Mouse (Mus musculus) myocyte (in vitro differentiated cells): ENCODE data around the gene Gramd1b. TPM values are rescaled to one million over a fixed set of nuclear protein-coding genes. Genes with fewer than 3 reads are reported as not detected.

ENCODE experiments used
- H3K27me3 ChIP-seq: one replicate; pipeline ENCODE4 v1.6.1; 2011; ENCODE audit not compliant: control insufficient read depth, insufficient read depth, insufficient read length
- H3K36me3 ChIP-seq: one replicate; pipeline ENCODE4 v1.6.1; 2011; ENCODE audit not compliant: control insufficient read depth, insufficient read depth
- H3K4me2 ChIP-seq: one replicate; pipeline ENCODE4 v1.6.1; 2011; ENCODE audit warnings: low read depth, control low read depth
- H3K4me3 ChIP-seq: one replicate; pipeline ENCODE4 v1.5.1; 2011; ENCODE audit warnings: mild to moderate bottlenecking, control low read depth, moderate library complexity
- H3K79me2 ChIP-seq: one replicate; pipeline ENCODE4 v1.6.1; 2011; ENCODE audit not compliant: control insufficient read depth, insufficient read depth
- H3ac ChIP-seq: one replicate; pipeline ENCODE4 v1.6.1; 2011; ENCODE audit not compliant: control insufficient read depth, insufficient read length
- CEBPB ChIP-seq: IDR thresholded peaks from 2 replicates; pipeline ENCODE4 v1.6.1; 2011; ENCODE audit warnings: mild to moderate bottlenecking, moderate library complexity; ENCODE audit not compliant: poor library complexity, insufficient read depth, severe bottlenecking
- E2F4 ChIP-seq: IDR thresholded peaks from one replicate; pipeline ENCODE4 v1.6.1; 2011; ENCODE audit warnings: mild to moderate bottlenecking, control low read depth, moderate library complexity; ENCODE audit not compliant: insufficient read depth
- MAX ChIP-seq: IDR thresholded peaks from one replicate; pipeline ENCODE4 v1.6.1; 2011; ENCODE audit warnings: low read depth, mild to moderate bottlenecking, control low read depth
- MYOD1 ChIP-seq, 3 experiments: IDR thresholded peaks; one replicate each; pipeline ENCODE4 v1.6.1; 2011; ENCODE audit warnings: control low read depth in 2 of 3, low read depth in 2 of 3, mild to moderate bottlenecking in 2 of 3, moderate library complexity in 1 of 3; ENCODE audit not compliant: insufficient read length in 2 of 3, control insufficient read depth in 1 of 3
- MYOG ChIP-seq, 3 experiments: IDR thresholded peaks; one replicate each; pipeline ENCODE4 v1.6.1; 2011; ENCODE audit warnings: control low read depth in 2 of 3, low read depth in 2 of 3, mild to moderate bottlenecking in 2 of 3; ENCODE audit not compliant: insufficient read length in 2 of 3, control insufficient read depth in 1 of 3, insufficient read depth in 1 of 3
- POLR2A ChIP-seq: IDR thresholded peaks from one replicate; pipeline ENCODE4 v1.6.1; 2011; ENCODE audit warnings: low read depth, mild to moderate bottlenecking, control low read depth, moderate library complexity; ENCODE audit not compliant: insufficient read length
- POLR2AphosphoS2 ChIP-seq: IDR thresholded peaks from one replicate; pipeline ENCODE4 v1.6.1; 2011; ENCODE audit warnings: low read depth, control low read depth; ENCODE audit not compliant: insufficient read length
- REST ChIP-seq: IDR thresholded peaks from one replicate; pipeline ENCODE4 v1.6.1; 2011; ENCODE audit warnings: mild to moderate bottlenecking, control low read depth, moderate library complexity; ENCODE audit not compliant: insufficient read depth, insufficient read length
- SRF ChIP-seq: IDR thresholded peaks from one replicate; pipeline ENCODE4 v1.6.1; 2011; ENCODE audit warnings: low read depth; ENCODE audit not compliant: control insufficient read depth, insufficient read length
- TCF12 ChIP-seq: IDR thresholded peaks from one replicate; pipeline ENCODE4 v1.6.1; 2011; ENCODE audit warnings: mild to moderate bottlenecking, control low read depth; ENCODE audit not compliant: poor library complexity, insufficient read depth, severe bottlenecking
- TCF3 ChIP-seq: IDR thresholded peaks from one replicate; pipeline ENCODE4 v1.6.1; 2011; ENCODE audit warnings: low read depth, control low read depth; ENCODE audit not compliant: insufficient read length
- USF1 ChIP-seq: IDR thresholded peaks from one replicate; pipeline ENCODE4 v1.6.1; 2011; ENCODE audit warnings: low read depth, mild to moderate bottlenecking, control low read depth, moderate library complexity
- polyA plus RNA-seq: library from polyadenylated mRNA; unstranded; fragments of >200 nt; fragmentation: generic; extraction: Trizol; gene quantifications from one replicate; pipeline ENCODE4 v1.2.1, GENCODE M21; 2012; ENCODE audit warnings: missing spikeins

Gramd1b gene
- polyA plus RNA-seq, 1 experiment, result 33.9 TPM

DNA sequence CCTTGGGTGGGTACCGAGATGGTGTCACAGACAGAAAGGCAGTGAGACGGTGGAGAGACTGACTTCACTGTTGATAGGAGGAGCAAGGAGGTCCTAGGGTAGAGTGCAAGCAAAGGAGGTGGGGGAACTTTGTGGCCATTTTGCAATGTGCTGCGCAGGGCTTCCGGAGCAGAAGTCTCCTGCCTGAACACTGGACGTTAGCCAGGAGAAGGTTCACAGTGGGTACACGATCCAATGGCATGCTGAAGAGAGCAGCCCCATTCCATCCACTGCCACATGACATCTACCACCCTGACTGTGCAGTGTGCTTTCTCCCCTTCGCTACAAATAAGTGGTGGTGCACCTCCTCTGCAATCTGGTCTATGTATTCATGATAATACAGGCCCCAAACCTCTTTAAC, 258.4 kb downstream of the Gramd1b start:
- Histone ChIP-seq H3K4me2 (no peak overlapping the region), H3K4me3 (no peak overlapping the region), H3K36me3 (no peaks in the 10 kb centered on the region), H3ac (no peak overlapping the region), H3K27me3 (peaks cover 9% of the 10 kb centered on the region), H3K79me2 (no peaks in the 10 kb centered on the region)
- TF ChIP-seq POLR2AphosphoS2, result no peak
- no peak for TF ChIP-seq MAX

DNA sequence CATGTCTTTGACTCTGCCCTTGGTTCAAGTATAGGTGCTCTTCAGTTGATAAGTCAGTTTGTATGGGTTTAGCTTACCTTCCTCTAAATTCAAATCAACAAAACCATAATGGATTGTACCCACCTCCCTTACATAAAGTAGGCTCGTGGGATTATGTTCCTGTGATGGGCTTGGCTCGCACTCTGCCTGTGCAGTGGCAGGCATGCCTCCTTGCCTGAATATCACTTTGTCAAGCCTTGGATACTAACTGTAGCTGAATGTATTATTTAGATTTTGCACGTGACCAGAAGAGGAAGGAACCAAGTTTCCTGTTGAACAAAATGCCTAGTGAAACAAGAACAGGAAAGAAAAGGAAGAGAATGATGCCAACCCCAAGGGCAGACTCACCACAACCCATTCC, 260.1 kb downstream of the Gramd1b start:
- H3ac ChIP-seq, result no peak overlapping the region
- H3K79me2 ChIP-seq, result no peaks in the 10 kb centered on the region
- H3K36me3 ChIP-seq, result no peaks in the 10 kb centered on the region
- no peak overlapping the region for H3K4me2 ChIP-seq
- no peaks in the 10 kb centered on the region for H3K27me3 ChIP-seq
- H3K4me3 ChIP-seq, result no peak overlapping the region
- no peak for TF ChIP-seq MAX
- TF ChIP-seq E2F4, result no peak
- no peak for TF ChIP-seq MYOG (IDR thresholded peaks at IDR 0.05; ENCODE audit: control insufficient read depth in 1 of 3, insufficient read depth in 1 of 3, insufficient read length in 2 of 3, low read depth in 2 of 3)
- no peak for TF ChIP-seq TCF3
- TF ChIP-seq MYOD1 (IDR thresholded peaks at IDR 0.05; ENCODE audit: control insufficient read depth in 1 of 3, insufficient read length in 2 of 3, low read depth in 2 of 3), result no peak
- TF ChIP-seq CEBPB, result no peak
- TF ChIP-seq TCF12, result no peak
- TF ChIP-seq POLR2AphosphoS2, result no peak
- TF ChIP-seq USF1, result no peak
- TF ChIP-seq SRF, result no peak
- TF ChIP-seq REST, result no peak
- TF ChIP-seq POLR2A, result no peak

DNA sequence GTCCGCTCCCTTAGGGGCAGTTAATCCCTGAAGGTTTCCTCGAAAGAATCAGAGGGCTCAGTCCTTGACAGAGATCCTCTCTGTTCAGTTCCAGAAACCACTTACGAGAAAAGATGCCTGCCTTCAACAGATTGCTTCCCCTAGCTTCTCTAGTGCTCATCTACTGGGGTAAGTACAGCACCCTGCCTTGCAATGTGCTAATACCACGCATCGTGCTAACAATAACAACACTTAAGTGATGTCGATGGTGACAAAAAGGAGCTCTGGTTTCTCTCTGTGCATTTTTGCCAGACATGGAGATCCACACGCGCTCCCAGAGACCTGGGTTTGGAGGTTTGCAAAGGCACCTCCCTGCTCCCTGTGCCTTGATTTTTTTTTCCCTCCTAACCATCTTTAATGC, 261.3 kb downstream of the Gramd1b start:
- no peak overlapping the region for H3K4me3 ChIP-seq
- no peaks in the 10 kb centered on the region for H3K27me3 ChIP-seq
- H3ac ChIP-seq, result no peak overlapping the region
- TF ChIP-seq USF1, result no peak
- TF ChIP-seq POLR2AphosphoS2, result no peak
- TF ChIP-seq MYOG (IDR thresholded peaks at IDR 0.05; ENCODE audit: control insufficient read depth in 1 of 3, insufficient read depth in 1 of 3, insufficient read length in 2 of 3, low read depth in 2 of 3), result no peak
- TF ChIP-seq TCF12, result no peak
- no peak for TF ChIP-seq MAX
- TF ChIP-seq POLR2A, result no peak
- TF ChIP-seq REST, result no peak
- TF ChIP-seq TCF3, result no peak
- H3K79me2 ChIP-seq, result no peaks in the 10 kb centered on the region
- no peaks in the 10 kb centered on the region for H3K36me3 ChIP-seq
- H3K4me2 ChIP-seq, result no peak overlapping the region

DNA sequence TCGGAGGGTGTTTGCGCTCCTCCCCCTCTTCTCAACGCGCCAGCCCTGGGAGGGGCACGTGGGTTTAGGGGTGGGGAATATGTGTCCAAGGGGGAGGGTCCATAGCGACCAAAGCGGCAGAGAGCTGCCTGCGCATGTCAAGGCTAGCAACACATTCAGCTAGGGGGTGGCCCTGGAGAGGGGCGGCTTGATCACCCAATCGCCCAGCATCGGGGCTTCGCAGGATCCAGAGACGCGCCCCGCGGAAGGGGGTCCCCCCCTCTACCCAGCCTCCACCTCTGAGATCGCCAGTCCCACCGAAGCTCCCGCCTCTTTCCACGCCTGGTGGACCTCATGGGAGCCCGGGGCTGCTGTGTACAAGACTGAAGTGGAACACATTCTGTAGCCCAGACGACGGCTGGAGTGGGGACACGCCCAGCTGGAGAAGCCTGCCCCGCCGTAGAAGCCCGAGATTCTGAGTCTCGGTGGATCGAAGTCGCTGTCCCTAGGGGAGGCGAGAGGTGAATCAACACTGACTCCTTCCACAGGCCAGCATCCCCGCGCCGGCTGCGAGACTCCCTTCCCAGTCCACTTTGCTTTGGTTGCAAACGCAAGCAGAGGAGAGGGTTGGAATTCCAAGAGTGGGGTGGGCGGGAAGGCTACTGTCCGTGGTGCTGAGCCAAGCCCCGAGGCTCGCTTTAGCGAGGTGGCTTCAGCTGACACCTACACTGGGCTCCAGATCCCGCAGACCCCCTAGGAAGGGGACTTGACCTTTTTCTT, 261.9 kb downstream of the Gramd1b start, which contains the start of gene Scn3b:
Scn3b (plus strand) TSS at position 115 of the 759 bp plus-strand sequence.
- Histone ChIP-seq H3K79me2 (no peaks in the 10 kb centered on the region), H3K4me3 (no peak within 1 kb of the TSS), H3K27me3 (no peaks in the 10 kb centered on the region), H3K4me2 (peak within 1 kb of the TSS; percentile 18), H3K36me3 (no peaks in the 10 kb centered on the region), H3ac (no peak within 1 kb of the TSS)
- TF ChIP-seq MAX, result no peak
- peak; percentile 88 for TF ChIP-seq REST

DNA sequence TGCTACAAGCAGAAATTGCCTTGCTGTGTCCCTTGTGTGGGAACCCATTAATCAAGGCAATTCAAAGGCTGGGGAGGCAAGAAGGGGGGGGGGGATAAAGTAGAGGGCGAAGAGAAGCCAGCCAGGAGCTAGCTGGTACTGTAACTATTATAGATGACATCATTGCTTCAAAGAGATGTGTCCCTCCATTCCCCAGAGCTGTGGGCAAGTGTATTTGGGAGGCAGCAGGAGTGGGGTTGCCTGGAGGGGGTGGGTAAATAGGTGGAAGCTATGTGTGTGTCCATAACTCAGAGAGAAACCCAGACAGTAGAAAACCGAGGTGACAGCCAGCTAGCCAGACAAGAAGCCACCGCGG, 262.5 kb downstream of the Gramd1b start:
- TF ChIP-seq MAX (no peak), MYOG (IDR thresholded peaks at IDR 0.05; ENCODE audit: control insufficient read depth in 1 of 3, insufficient read depth in 1 of 3, insufficient read length in 2 of 3, low read depth in 2 of 3) (no peak), POLR2AphosphoS2 (no peak), POLR2A (no peak), CEBPB (no peak)
- H3K79me2 ChIP-seq, result no peaks in the 10 kb centered on the region
- H3K27me3 ChIP-seq, result no peaks in the 10 kb centered on the region
- no peaks in the 10 kb centered on the region for H3K36me3 ChIP-seq
- H3ac ChIP-seq, result no peak overlapping the region
- H3K4me2 ChIP-seq, result peak overlapping the region; percentile 6
- H3K4me3 ChIP-seq, result no peak overlapping the region

DNA sequence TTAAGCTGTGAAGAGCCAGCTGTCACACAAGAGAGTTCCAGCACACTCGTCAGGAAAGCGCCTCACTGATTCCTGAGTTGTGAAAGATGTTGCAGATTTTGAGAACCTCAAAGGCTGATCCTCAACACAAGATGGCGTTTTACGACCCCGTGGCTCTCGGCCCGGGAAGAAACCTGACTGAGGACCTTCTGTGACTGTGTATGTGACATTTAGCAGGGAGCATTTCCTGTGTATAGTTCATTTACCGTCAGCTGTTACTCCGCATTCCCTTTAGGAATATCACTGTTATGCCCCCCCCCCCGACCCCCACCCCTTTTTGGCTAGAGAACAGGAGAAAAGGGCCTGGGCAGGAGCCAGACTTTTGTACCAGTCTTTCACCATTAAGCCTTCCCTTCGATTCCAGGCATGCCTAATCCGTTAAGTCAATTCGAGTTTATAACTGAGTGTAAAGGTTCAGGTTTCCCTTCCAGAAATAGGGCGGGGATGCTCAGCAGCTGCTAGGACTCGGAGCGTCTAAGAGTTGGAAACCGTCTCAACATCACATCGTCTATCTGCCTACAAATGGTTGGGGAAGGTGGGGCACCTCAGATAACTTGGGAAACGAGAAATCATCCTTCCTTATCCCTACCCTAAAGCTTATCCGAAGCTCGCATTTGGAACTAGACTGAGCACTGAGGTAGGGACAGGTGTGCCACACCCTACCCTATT, 263.0 kb downstream of the Gramd1b start:
- TF ChIP-seq MYOD1 (IDR thresholded peaks at IDR 0.05; ENCODE audit: control insufficient read depth in 1 of 3, insufficient read length in 2 of 3, low read depth in 2 of 3), result peak in 2 of 3 experiments; percentile 4 to 43
- no peak for TF ChIP-seq POLR2A
- TF ChIP-seq MYOG (IDR thresholded peaks at IDR 0.05; ENCODE audit: control insufficient read depth in 1 of 3, insufficient read depth in 1 of 3, insufficient read length in 2 of 3, low read depth in 2 of 3), result peak in 2 of 3 experiments; percentile 11 to 71
- Histone ChIP-seq H3K79me2 (no peaks in the 10 kb centered on the region), H3ac (no peak overlapping the region), H3K27me3 (no peaks in the 10 kb centered on the region), H3K4me3 (no peak overlapping the region), H3K4me2 (peak overlapping the region; percentile 18), H3K36me3 (no peaks in the 10 kb centered on the region)
